Mouse (Mus musculus) gastrocnemius, postnatal 4 days (tissue): ENCODE measurements around the gene Mrpl43. TPM values are rescaled to one million over a fixed set of nuclear protein-coding genes. Genes with fewer than 3 reads are reported as not detected.

Experiments
- DNase-seq, 2 experiments: peaks; one replicate each; pipeline ENCODE4 v3.0.0; 2021 to 2022; ENCODE audit warnings: low spot score in 2 of 2, mixed read lengths in 2 of 2
- total RNA-seq, 2 experiments: library from RNA; stranded (reverse); gene quantifications; 2 replicates each; pipeline ENCODE4 v1.2.3; 2021

The Mrpl43 gene
- total RNA-seq, 2 experiments from 2014 or later = 34.8 to 37.5 TPM

- no peak for DNase-seq
Measured at GRCm38 (mm10) chr19:45012219-45012618, 6.0 kb upstream of the Mrpl43 start.

DNA sequence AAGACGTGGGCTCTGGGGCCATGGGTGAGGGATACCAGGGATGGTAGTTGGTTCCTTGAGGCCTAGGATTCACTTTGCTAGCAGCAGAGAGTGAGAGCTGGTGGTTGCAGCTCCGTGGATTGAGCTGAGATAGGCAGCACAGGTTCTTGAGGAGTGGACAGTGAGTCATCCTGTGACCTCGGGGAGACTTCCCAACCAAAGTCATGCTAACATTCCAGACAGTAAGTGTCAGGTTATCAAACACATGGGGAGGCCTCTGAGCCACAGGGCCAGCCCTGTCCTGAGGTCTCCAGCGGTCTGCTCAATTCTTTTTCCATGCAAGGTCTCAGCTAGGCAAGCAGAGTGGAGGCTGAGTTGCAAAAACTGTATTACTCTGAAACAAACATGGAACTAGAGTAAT, 4.4 kb upstream of the Mrpl43 start:
- no peak for DNase-seq

GRCm38 (mm10) chr19:45007425-45008191, 1.4 kb upstream of the Mrpl43 start:
- DNase-seq = no peak

DNA sequence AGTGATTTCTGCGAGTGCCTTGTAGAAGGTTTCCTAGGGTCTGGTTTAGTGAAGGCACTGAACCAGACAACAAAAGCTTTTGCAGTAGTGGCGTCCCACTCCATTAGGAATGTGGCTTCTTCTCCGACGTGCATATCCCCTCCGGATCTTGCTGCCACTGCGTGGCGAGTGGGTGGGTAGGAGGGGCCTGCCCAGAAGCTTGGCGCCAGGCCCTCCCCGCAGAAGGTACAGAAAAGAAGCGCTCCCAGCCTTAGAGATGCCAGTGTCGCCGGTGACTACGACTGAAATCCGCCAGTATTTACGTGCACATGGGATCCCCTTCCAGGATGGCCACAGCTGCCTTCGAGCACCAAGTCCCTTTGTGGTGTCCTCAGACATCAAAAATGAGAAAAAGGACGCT, 779 bp upstream of the Mrpl43 start:
- DNase-seq = no peak

- no peak for DNase-seq
Measured at GRCm38 (mm10) chr19:45005444-45005843, 798 bp downstream of the Mrpl43 start, which contains the start of gene Twnk. Gene Twnk, plus strand, starts transcription at chr19:45005663.

DNA sequence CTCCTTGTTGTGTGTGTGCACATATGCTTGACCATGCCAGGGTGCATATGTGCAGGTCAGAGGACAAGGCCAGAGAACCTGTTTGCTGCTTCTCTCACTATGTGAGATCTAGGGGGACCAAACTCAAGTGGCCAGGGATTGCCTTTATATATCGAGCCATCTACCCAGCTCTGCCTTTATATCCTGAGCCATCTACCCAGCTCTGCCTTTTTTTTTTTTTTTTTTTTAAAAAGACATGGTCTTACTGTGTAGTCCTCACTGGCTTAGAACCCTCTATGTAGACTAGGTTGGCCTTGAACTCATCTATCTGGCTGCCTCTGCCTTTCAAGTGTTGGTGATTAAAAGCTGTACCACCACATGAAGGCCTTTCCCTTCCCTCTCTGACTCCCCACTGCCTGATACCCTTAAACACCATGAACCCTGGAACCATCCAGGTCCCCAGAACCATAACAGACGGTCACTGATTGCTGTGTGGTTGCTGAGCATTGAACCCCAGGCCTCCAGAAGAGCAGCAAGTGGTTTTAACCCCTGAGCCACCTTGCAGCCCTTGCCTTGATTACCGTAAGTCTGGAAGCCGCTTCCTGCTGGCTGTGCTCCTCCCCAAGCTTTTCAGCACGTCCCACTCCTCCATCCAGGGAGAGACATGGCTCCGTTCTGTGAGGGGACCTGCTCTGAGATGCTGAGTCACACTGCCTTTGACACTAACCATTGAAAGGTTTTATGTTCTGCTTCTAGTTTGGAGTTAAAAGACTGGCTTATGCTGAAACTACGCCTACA, 2.3 kb downstream of the Mrpl43 start:
- DNase-seq = no peak

DNA sequence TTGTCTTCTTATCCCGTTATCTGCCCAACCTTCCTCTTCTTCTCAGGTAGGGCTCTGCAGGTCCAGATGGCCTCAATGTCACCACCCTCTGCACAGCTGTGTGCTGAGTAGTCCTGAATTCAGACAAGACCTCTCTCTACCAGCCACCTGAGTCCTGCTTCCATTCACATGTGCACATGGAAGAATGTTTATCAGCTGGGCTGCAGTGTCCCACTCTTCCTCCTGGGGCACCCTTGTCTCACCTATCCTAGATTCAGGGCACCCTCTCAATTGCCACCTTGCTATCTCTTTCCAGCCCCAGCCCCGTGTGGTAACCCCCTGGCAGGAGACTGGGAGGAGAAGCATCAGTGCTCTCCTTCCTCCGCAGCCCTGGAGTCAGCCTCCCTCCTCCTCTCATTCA, 3.9 kb downstream of the Mrpl43 start:
- DNase-seq = no peak

GRCm38 (mm10) chr19:44999647-45000046, 6.6 kb downstream of the Mrpl43 start:
- no peak for DNase-seq

- no peak for DNase-seq
Measured at GRCm38 (mm10) chr19:44997786-44998185, 8.5 kb downstream of the Mrpl43 start.

DNA sequence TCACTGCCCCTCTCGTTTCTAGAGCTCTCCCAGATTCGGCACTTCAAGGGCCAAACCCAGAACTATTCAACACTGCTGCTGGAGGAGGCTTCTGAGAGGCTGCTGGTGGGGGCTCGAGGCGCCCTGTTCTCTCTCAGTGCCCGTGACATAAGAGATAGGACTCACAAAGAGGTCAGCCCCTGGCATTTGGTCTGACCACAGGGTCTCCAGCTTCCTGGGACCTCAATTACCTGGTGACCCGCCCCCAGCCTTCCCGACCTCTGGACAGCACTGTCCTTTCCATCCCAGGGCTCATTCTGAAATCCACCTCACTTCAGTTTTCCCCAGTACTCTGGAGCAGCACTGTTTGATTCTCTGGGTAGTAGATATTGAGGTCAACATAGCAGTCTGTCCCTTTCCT, 13.5 kb downstream of the Mrpl43 start:
- DNase-seq = no peak

DNA sequence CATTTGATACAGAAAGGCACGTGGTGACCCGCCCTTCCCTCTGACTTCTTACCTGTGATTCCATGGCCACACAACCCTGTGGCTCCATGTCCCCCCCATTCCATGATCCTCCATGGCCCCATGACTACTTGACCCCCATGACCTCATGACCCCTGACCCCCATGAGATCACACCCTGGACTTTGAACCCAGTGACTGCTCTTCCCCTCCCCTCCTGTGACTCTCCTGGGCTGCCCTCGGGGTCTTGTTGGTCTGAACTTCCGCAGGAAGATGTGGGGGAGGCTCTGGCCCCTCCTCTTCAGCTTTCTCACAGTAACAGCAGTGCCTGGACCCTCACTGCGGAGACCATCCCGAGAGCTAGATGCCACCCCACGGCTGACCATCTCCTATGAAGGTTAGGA, 14.0 kb downstream of the Mrpl43 start:
- no peak for DNase-seq

GRCm38 (mm10) chr19:44991031-44991430, 15.2 kb downstream of the Mrpl43 start:
- DNase-seq = no peak

- DNase-seq = no peak
Measured at GRCm38 (mm10) chr19:44989567-44990495, 16.4 kb downstream of the Mrpl43 start.

DNA sequence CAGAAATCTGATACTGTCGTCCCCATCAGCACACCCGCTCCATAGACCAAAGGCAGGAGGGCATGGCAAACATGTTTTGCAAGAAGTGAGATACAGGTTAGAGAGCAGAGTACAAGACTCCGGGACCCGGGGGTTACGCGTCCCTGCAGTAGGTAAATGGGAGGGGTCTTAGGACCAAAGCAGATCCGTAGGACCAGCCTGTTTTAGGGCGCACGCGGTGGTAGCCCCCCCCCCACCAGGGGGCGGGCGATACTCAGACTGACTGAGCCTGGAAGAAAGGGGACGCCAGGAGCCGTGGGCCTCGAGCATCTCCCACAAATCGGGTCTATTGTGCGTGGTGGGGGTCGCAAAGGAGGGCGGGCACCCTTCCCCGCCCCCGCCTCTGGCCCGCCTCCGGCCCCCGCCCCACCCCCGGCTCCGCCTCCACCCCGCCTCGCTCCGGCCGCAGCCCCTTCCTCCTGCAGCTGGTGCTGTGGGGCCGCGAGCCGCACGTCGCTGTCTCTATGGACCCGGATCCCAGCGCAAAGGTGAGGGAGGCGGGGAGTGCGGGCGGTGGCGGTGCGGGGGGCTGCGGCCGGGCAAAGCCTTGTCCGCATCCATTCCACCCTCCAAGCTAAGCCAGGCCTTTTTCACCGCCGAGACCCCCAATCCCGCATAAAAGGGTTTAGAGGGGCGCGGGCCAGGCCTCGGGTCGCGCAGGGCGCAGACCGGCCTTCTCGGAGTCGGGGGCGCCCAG, 17.2 kb downstream of the Mrpl43 start, which contains the start of gene Sema4g:
Sema4g (plus strand) TSS at position 271 of the 736 bp plus-strand sequence.
- DNase-seq = no peak

- no peak for DNase-seq
Measured at GRCm38 (mm10) chr19:44988321-44988720, 17.9 kb downstream of the Mrpl43 start.

GRCm38 (mm10) chr19:44987851-44988250, 18.4 kb downstream of the Mrpl43 start:
- DNase-seq = no peak

- no peak for DNase-seq
Measured at GRCm38 (mm10) chr19:44987004-44987403, 19.2 kb downstream of the Mrpl43 start.

DNA sequence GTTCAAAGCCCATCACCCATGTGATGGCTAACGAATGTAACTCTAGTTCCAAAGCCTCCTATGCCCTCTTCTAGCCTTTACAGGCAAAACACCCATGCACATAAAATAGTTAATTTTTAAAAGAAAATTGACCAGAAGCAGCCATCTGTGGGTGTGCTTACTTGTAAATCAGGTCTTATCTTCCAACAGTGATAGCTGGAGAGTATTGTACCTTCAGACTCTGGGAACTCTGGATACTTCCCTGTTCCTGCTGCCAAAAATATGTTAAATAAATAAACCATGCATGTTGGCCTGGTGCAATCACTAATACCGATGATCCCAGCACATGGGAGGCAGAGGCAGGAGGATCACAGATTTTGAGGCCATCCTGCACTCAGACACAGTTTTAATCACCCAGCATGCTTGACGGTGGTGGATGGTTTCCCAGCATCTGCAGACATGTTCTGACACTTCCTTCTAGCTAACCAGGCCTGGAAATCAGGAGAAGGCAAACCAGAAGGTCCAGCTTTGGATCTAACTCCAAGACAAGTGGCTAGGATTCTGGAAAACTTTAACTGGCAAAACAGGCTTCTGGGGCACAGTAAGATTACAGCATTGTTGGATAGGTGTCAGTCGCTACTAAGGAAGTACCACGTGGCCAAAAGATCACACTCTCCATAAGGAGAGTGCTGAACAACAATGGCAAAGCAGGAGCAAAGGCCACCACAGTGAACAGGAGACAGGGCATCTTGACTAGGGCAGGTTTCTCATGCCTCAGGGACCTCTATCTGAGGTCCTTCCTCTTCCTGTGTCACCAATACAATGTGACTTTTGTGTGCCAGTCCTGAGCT, 20.9 kb downstream of the Mrpl43 start:
- no peak for DNase-seq

DNA sequence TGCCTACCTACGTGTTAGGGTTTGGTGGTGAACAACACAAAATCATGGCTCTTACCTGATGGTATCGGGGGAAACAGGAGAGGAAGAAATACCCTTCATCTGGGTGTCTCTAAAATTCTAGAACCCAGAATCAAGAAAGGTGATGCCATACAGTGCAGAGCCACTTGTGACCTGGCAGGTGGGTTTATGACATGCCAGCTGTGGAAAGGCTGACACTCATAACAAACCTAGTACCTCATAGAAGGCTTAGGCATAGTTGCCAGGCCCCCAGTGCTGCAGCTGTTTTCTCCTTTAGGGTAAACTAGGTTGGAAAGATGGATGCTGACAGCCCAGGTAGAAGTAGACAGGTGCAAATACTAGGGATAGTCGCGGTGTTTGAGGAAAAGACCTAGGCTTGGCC, 21.8 kb downstream of the Mrpl43 start:
- no peak for DNase-seq

DNA sequence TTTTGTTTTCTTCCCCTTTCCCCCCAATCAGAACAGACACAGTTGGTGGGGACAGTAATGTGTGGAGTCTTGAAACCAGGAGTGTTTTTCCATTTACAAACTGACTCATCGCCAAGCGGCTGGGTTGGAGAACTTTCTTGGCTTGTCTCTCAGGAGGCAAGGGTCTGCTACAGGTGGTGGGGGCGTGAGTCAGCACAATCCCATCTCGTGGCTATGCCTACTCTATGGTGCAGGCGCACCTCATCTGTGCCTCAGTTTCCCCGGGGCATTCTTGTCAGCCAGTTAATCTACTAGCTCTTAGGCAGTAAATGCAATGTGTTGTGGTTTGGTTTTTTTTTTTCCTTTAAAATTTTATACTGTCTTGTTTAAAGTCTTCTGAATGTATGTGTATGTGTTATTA, 22.9 kb downstream of the Mrpl43 start:
- no peak for DNase-seq
